Mouse (Mus musculus) embryonic fibroblast, embryonic 13.5 days (primary cell): ENCODE data around the gene Gfra4.

Experiments
- CTCF ChIP-seq: IDR thresholded peaks from 2 replicates; pipeline ENCODE4 v1.5.1; 2011; ENCODE audit warnings: mild to moderate bottlenecking, control low read depth, low read length, moderate library complexity, borderline replicate concordance; ENCODE audit not compliant: insufficient read depth
- POLR2A ChIP-seq: IDR thresholded peaks from 2 replicates; pipeline ENCODE4 v1.6.1; 2011; ENCODE audit warnings: low read depth, mild to moderate bottlenecking, control low read depth, low read length, moderate library complexity

GRCm38 (mm10) chr2:131054646-131055264 lies 11.9 kb upstream of the Gfra4 start:
- TF ChIP-seq CTCF (no peak), POLR2A (no peak)
